Mouse (Mus musculus): ENCODE measurements at regions not wholly inside any gene's neighbourhood (a gene's known extent, or its start where the extent isn't known, plus 50 kb on each side); places are given as distances from the start of the nearest gene placed in this dataset.
A peak's percentile ranks its signal among the peaks of the same experiment; 100 is the strongest.
"Not testable (repeated sequence)": the region's sequence is repeated elsewhere in the genome, so short reads cannot be mapped to it uniquely, and the experiment has no call there.

- no peak for DNase-seq (ENCODE audit: low read depth, low spot score)
Observed at GRCm38 (mm10) chr1:101524447-101524846, 1751.9 kb downstream of the Cntnap5b start.

- DNase-seq (ENCODE audit: low read depth, low spot score) = no peak
Observed at GRCm38 (mm10) chr1:101530001-101530400, 1757.4 kb downstream of the Cntnap5b start.

GRCm38 (mm10) chr1:101572256-101572655 is 1799.7 kb downstream of the Cntnap5b start:
- no peak for DNase-seq (ENCODE audit: low read depth, low spot score)

GRCm38 (mm10) chr1:101585325-101586028 is 1812.9 kb downstream of the Cntnap5b start:
- no peak for DNase-seq (ENCODE audit: low read depth, low spot score)

GRCm38 (mm10) chr1:101628461-101628860 is 1855.9 kb downstream of the Cntnap5b start:
- peak; percentile 66 for DNase-seq (ENCODE audit: low read depth, low spot score)

GRCm38 (mm10) chr1:101629006-101629405 is 1856.4 kb downstream of the Cntnap5b start:
- peak; percentile 55 for DNase-seq (ENCODE audit: low read depth, low spot score)

GRCm38 (mm10) chr1:101664287-101664686 is 1891.7 kb downstream of the Cntnap5b start:
- DNase-seq (ENCODE audit: low read depth, low spot score) = not testable (repeated sequence)

- no peak for DNase-seq (ENCODE audit: low read depth, low spot score)
Observed at GRCm38 (mm10) chr1:101683772-101684434, 1911.3 kb downstream of the Cntnap5b start.

- no peak for DNase-seq (ENCODE audit: low read depth, low spot score)
Observed at GRCm38 (mm10) chr1:101684983-101685382, 1912.4 kb downstream of the Cntnap5b start.
